Mouse (Mus musculus): Measurements from ENCODE around the gene Tubg2.
"Not testable (repeated sequence)": the region's sequence is repeated elsewhere in the genome, so short reads cannot be mapped to it uniquely, and the experiment has no call there.

Tubg2 gene

DNA sequence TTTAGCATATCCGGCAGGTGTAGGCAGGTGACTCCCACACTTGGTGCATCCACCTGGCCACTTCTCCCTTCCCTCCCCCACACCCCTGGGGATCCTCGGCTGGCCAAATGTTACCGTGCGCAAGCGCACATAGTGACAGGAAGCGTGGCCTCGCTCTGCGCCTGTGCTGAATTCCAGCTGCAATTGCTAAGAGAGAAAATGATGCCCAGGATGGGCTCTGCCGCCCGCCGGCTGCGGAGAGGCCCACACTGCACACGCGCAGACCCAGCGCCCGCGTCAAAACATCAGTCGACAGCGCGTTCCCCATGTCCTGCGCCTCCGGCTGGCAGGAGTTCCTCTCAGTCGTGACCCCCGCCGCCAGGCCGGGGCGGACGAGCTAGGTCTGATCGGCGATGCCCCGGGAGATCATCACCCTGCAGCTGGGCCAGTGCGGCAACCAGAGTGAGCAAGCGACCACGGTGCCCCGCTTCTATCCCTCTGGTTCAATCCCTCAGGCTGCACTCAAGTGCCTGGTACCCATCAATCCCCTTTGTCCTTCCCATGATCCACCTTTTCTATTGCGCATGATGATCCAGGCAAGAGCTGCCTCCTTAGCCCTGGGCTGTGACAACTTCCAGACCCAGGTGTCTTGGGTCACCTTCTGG, at the start of gene Tubg2:
Gene Tubg2, plus strand, starts transcription at position 180 of the 644 bp plus-strand sequence.
- DNase-seq (ENCODE audit: inconsistent ontology term): peak; percentile 67

DNA sequence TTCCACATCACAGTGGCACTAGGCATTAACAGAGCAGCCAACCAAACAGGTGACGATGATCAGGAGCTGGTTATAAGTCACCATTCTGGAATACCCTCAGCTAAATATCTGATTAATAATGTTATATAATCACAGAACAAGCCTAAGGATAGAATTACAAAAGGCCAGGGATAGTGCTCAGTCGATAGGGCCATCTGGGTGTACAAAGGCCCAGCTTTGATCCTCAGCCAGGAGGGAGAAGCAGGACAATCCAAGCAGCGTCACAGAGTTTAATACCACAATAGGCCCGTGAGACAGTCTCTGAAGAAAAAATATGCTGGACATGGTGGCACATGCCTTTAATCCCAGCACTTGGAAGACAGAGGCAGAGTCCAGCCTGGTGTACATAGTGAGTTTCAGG, 46.4 kb upstream of the Tubg2 start:
- DNase-seq (ENCODE audit: inconsistent ontology term): no peak

DNA sequence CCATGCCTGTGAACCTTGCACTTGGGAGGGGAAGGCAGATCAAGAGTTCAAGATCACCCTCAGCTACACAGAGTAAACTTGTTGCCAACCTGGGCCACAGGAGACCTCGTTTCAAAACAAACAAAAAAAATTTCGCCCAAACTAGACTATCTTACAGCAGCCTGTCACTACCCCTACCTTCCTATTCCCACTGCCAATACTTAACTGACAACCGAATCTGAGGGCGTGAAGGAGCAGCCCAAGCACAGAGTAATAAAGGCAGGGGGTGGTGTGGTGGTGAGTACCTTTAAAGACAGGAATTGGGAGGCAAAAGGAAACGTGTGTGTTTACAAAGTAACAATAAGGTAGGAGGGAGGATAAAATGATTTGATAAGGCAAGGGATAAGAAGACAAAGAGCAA, 45.0 kb upstream of the Tubg2 start:
- DNase-seq (ENCODE audit: inconsistent ontology term): no peak

GRCm38 (mm10) chr11:101111178-101111577, 44.5 kb upstream of the Tubg2 start:
- DNase-seq (ENCODE audit: inconsistent ontology term): no peak

DNA sequence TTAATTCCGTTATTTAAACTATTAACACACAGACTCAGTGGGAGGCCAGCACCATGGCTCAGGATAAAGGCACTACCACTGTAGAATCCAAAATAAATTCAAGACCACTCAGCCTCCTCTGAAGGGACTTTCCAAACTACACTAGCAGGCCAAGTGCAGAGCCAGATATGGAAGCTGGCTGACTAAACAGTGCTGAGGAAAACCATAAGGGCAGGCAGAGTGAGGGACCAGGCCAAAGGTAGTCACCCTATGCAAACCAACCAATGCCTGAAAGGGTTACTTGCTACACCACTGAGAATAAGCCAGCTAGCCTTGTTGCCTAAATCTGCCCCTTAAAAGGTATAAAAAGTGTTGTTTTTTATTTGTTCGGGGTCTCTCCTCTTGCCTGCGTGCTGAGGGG, 43.5 kb upstream of the Tubg2 start:
- no peak for DNase-seq (ENCODE audit: inconsistent ontology term)

- peak; percentile 33 for DNase-seq (ENCODE audit: inconsistent ontology term)
Measured at GRCm38 (mm10) chr11:101115564-101115963, 40.1 kb upstream of the Tubg2 start.

- DNase-seq (ENCODE audit: inconsistent ontology term): no peak
Measured at GRCm38 (mm10) chr11:101118105-101118504, 37.6 kb upstream of the Tubg2 start.

- no peak for DNase-seq (ENCODE audit: inconsistent ontology term)
Measured at GRCm38 (mm10) chr11:101119131-101119760, 36.5 kb upstream of the Tubg2 start.

DNA sequence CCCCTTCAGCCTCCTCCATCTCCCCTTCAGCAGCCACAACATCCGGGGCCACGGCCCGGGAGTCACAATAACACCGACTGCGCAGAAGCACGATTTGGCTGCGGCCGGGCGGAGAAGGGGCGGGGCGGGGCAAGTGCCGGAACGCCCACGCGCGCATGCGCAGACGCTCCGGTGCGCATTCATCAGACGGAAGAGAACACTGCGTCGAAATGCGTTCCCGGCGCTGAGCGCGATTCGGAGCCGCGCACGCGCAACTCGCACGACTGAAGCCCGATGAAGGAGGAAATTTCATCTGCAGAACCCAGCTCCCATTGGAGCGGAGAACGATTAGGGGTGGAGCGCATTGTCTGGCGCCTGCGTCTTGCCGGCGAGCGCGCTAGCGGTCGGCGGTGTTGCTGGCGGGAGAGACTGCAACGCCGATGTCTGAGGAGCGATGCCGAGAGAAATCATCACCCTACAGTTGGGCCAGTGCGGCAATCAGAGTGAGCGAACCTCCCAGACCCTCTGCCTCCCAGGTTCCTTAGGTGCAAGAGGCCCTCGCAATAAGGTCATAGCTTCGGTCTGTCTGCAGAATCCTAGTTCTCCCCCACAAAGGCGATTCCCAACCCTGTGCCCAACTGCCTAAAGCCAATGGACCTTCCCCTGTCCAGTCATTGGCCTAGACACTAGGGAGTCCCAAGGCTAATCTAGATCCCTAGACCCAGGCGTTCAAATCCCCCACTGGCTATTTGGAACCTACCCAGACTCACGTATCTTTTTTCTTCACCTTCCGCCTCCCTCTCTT, 35.8 kb upstream of the Tubg2 start, which contains the start of the genes Retreg3 and Tubg1:
Gene Retreg3, minus strand, starts transcription at position 133 of the 784 bp plus-strand sequence.
Gene Tubg1, plus strand, starts transcription at position 178 of the 784 bp plus-strand sequence.
- peak; percentile 100 for DNase-seq (ENCODE audit: inconsistent ontology term)

GRCm38 (mm10) chr11:101120545-101121188, 35.0 kb upstream of the Tubg2 start:
- peak; percentile 64 for DNase-seq (ENCODE audit: inconsistent ontology term)

DNA sequence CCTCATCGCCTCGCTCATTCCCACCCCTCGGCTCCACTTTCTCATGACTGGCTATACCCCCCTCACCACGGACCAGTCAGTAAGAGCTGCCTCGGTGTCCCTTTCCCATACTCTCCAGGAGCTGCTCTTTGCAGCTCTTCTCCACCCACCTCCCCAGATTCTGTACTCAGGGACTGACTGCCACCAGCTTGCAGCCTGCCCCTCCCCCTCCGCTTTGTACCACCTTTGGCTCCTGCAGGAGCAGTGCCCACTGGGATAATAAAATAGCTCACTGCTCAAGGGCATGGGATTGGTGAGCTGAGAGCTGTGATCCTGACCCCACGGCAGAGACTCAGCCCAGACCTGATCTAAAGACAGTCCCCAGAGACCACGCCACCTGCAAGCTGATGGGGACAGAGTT, 31.2 kb upstream of the Tubg2 start:
- DNase-seq (ENCODE audit: inconsistent ontology term): not testable (repeated sequence)

DNA sequence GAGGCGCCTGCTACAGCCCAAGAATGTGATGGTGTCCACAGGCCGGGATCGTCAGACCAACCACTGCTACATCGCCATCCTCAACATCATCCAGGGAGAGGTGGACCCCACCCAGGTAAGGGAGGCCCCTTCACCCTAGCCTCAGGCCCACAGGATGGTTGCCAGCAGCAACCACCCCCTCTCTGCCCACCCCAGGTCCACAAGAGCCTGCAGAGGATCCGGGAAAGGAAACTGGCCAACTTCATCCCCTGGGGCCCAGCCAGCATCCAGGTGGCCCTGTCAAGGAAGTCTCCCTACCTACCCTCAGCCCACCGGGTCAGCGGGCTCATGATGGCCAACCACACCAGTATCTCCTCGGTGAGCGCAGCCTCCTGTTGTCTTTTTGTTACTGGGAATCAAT, 30.7 kb upstream of the Tubg2 start:
- not testable (repeated sequence) for DNase-seq (ENCODE audit: inconsistent ontology term)

- no peak for DNase-seq (ENCODE audit: inconsistent ontology term)
Measured at GRCm38 (mm10) chr11:101127075-101127474, 28.6 kb upstream of the Tubg2 start.

GRCm38 (mm10) chr11:101128996-101129577, 26.6 kb upstream of the Tubg2 start:
- no peak for DNase-seq (ENCODE audit: inconsistent ontology term)

DNA sequence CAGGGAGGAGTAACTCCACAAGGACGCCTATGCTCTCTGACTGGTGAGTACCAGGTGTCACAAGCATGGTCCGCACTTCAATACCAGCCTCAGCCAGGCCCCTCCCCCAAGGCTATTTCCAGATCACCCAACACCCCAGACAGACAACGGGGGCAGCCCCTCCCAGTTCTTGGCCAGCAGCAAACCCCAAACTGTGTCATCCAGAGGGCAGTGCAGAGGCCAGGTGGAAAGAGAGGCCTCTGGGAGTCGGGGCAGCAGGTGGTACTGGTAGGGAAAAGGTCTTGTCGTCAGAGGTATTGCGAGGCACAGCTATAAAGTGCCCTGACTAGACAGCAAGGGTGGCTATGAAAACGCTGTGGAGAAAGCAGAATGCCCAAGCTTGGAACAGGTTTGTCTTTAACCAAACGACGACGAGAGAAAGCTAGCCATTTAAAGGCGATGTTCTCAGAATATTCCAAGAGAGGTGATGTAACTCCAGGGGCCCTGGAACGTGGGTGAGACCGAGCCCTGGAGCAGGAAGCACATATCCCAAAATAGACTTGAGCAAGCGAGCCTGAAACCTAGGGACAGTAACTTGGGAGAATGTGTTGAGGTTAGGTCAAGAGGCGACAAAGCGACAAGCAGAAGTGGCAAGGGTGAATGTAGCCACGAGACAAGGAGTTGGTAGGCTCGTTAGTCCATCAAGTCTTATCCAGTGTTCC, 25.5 kb upstream of the Tubg2 start:
- DNase-seq (ENCODE audit: inconsistent ontology term): no peak

DNA sequence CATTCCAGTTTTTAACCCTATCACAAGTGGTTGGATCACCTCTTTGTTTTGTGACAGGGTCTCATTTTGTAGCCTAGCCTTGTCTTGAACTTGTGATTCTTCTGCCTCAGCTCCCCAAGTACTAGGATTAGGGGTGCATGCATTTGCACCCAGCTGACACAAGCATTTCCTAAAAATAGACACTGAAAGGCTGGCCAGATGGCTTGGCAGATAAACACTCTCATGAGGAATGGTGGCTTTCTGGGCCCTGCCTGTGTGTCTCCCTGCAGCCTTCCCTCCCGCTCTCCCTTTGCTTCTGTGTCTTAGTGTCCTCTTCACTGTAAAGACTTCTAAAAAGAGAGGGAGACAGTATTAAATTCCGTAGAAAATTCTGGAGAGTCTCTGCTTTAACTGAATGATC, 24.5 kb upstream of the Tubg2 start:
- DNase-seq (ENCODE audit: inconsistent ontology term): no peak

- DNase-seq (ENCODE audit: inconsistent ontology term): no peak
Measured at GRCm38 (mm10) chr11:101131701-101132100, 24.0 kb upstream of the Tubg2 start.

DNA sequence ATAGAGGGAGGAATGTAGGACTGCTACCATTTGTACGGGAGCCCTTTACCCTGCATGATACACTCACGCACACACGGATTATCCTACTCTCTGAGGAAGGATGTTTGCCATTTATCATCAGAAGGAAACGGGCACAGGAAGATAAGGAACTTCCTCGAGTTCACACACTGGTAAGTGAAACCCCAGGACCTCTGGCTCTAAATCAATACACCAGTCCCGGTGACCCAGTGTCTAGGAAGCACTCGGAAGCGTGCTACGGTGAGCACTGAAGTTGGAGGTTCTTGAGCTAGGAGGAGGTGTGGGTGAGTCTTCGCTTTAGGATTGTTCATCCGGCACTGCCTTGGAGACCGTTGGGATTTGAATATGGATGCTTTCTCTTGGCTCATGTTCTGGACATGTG, 22.7 kb upstream of the Tubg2 start:
- no peak for DNase-seq (ENCODE audit: inconsistent ontology term)

- no peak for DNase-seq (ENCODE audit: inconsistent ontology term)
Measured at GRCm38 (mm10) chr11:101134217-101134865, 21.4 kb upstream of the Tubg2 start.

DNA sequence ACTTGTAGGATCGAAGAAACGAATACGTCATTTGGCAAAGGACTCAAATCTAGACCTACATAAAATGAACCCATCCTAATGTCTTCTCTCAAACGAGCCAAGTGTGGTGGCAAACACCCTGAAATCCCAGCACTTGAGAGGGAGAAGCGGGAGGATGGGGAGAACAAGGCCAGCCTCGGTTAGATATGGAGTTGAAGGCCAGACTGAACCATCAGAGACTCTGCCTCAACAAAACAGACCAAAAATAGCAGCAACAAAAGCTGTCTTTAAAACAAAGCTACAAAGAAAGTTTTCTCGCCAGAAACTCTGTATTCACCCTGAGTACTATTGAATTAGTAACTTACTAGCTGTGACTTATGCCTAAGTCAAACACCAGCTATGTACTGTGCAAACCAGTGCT, 18.7 kb upstream of the Tubg2 start:
- DNase-seq (ENCODE audit: inconsistent ontology term): no peak

All from Muller cell, postnatal 12 days (primary cell).